Mouse (Mus musculus): ENCODE data around the gene Cox14.
A peak's percentile ranks its signal among the peaks of the same experiment; 100 is the strongest.
"Not testable (repeated sequence)": the region's sequence is repeated elsewhere in the genome, so short reads cannot be mapped to it uniquely, and the experiment has no call there.

Gene Cox14

DNA sequence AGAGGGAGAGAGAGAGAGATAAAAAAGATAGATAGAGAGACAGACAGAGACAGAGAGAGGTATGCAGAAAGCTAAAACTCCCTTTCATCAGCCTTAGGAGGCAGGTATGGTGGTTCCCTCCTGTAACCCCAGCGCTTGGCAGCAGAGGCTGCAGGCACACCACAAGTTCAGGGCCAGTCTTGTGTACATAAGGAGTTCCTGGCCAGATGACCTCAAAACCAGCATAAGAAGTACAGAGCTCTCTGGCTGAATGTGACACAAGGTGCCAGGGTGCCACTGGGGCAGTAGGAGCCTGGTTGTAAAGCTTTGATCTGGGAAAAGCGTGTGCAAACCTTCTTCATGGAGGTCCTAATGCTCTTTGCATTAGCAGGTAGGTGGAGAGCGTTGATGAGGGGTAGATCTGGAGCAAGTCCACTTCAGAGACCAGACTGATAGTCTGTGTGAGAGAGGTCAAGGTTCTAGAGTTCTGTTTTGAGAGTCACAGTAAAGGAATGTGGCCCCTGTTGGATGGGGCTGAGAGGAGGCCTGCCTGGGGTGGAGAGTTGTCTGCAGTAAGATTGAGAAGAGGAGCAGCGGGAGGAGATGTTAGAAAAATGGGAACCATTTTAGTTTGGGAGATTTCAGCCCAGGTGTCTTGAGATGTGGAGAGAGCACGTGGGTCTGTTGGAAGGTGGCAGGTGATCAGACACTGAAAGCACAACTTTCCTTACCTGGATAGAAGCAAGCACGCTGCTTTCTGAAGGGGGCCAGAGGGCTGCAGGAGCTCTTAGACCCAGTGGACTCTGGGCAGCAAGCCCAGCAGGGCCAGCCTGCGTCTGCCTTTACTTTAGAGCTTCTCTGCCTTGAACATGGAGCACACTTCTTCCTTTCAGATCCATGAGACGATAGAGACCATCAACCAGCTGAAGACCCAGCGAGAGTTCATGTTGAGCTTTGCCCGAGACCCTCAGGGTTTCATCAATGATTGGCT lies 14.9 kb upstream of the Cox14 start:
- DNase-seq = no peak

DNA sequence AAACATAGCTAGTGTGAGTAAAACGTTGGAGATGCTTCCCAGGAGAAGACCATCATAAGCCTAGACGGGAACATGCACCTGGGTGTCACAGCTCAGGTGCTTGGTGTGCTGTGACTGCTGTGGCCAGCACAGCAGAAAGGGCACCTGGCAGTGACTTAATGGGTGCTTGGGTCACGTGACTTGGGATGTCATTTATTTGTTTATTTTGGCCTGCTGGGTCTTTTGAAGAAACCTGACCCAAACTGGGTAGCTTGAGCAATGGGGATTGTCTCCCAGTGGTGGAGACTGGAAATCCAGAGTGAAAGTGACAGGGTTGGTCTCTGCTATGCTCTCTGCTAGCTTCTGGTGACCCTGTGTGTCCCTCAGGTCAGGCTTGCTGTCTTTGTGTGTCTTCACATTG lies 13.9 kb upstream of the Cox14 start:
- no peak for DNase-seq

DNA sequence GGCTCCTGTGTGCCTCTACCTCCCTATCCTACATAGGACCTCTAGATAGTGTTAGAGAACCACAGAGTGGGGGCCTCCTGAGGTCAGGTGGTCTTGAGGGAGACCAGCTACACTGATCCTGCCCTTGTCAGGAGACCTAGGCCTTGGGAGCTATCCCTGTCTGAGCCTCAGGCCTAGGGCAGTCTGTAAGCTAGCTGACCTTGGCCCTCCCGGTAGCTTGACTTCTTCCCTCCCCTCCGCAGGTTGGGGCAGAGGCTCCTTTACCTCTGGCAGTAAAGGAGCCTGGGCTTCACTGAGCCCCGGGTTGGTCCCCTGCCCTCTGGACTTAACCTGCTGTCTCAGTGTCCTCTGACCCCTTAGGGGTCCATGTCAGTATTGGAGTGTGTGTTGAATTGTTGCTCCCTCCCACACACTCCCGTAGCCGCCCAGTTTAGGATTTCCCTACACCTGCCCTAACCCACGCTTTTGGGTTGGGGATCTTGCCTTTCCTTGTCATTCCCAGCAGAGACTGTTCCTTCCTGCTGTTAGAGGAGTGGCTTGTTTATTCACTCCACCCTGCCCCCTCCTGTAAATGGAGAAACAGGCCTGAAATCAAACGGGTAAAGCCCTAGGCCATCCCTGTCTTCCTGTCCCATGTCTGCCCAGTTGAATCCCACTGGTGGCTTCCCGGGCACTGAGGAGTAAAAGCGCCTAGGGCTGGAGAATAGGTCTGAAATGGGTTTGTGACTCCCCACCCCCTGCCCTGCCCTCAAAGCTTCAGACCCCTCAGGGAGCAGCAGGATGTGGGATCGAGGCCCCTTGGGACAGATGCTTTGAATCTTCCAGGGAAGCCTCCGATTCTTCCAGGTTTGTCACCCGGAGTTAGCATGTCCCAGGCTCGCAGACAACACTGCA lies 12.5 kb upstream of the Cox14 start:
- no peak for DNase-seq

DNA sequence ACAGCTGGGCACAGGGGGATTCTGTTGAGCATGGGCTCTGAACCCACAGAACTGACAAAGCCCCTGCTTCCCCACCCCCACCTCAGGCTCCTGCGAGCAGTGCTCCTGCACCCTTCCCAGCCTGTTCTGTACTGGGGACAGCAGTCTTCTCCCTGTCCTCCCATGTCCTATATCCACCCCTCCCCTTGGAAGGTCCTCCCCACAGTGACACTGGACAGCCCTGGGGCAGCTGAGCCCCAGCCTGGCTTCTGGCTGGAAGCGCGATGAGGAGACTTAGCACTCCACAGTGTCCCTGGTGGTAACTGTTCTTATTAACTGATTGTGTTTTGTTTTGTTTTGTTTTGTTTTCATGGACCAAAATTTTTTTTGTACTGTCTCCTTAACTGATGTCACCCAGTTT lies 11.8 kb upstream of the Cox14 start:
- DNase-seq = no peak

DNA sequence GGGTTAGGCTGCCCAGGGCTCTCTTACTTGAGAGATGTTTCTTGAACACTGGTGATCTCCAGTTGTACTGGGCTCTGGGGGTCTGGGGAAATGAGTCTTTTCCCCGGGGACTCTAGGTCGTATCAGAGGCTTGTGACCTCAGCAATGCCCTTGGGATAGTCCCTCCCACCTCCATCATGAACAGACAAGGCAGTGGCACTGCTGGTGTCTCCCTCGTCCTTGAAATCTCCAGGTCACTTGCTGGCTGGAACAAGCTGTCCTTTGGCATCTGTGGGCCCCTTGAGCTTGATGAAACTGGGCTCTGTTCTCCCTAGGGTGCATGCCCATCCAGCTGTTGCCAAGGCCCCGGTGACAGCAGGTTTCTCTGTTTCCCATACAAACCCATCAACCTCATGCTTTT lies 11.2 kb upstream of the Cox14 start:
- no peak for DNase-seq

DNA sequence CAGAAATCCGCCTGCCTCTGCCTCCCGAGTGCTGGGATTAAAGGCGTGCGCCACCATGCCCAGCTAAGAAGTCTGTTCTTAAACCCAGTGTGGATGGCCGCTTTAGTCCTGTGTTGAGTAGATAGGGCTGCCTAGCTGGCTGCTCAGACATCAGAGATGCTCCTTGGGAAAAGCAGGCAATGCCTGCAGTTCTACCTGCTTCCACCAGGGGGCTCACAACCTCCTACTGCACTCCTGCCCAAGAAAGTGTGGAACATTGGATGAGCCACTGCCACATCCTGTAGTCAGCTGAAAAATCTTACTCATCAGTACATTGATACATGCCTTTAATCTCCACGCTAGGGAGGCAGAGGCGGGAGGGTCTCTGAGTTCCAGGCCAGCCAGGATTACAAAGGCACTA lies 10.6 kb upstream of the Cox14 start:
- DNase-seq = peak; percentile 90 to 93

DNA sequence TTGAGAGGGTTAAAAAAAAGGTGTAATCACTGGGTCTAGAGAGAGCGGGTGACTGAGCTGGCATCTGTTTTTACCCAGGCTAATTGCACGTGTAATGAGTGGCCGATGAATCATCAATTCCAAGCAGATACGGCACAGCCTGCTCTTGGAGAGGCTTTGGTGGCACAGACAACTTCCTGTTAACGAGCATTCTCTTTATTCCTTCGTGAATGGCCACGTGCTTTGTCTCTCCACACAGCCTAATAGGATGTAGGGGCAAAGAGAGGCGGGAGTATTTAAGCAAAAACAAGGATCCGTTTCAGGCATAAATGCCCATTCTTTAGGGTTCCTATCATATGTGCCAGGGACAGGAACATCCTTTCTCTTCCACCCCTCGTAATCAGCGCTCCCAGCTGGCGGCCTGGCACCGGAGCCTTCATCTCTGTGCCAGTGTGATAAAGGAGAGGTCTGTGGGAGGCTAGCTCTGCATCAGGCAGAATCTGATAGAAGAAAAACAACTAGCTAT lies 10.0 kb upstream of the Cox14 start:
- peak; percentile 60 to 62 for DNase-seq

DNA sequence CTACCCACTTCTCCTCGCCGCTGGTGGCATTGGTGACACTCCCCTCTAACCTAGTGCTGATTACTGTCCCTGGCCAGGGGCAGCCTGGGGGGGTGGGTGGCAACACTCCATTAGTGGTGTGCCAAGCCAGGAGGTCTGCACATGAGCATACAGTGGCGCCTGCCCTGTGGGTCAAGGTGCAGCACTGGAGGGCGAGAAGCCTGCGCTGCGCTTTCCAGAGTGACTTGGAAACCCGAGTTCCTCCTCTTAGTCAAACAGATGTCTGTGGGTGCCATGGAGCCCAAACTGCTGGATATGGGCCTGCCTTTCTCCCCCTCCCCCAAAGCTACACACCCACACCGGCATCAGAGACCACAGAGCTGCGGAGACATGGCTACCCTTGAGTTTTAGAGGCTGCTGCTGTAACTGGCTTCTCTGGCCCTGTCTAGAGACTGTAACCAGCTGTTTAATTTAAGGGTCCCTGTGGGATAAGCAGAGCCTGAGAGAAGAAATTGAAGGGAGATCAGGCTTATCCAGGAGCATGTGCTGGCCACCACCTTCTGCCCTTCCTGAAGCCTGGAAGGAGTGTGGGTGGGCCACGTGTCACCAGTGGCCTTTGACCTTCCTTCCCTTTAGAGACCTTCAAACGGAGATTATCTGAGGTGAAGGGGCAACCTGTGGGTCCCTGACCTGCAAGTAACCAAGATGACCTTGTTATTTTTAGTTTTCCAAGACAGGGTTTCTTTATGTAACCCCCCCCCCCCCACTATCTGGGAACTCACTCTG lies 9.3 kb upstream of the Cox14 start:
- DNase-seq = no peak

DNA sequence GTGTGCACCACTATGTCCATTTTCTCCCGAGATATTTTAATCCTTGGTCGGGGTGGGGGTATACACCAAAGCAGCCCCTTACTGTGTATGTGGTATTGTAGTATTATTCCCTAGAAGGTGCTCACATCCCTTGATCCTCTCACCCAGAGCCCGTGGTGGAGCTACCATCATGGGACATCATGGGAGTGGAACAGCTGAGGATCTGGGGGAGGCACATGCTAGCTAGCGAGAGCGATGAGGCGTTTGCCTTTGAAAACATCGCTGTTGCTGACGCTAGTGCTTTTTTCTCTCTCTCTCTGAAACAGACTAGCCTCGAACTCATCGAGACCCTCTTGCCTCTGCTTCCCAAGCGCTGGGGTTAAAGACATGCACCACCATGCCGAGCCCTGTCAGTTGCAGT lies 8.6 kb upstream of the Cox14 start:
- no peak for DNase-seq

DNA sequence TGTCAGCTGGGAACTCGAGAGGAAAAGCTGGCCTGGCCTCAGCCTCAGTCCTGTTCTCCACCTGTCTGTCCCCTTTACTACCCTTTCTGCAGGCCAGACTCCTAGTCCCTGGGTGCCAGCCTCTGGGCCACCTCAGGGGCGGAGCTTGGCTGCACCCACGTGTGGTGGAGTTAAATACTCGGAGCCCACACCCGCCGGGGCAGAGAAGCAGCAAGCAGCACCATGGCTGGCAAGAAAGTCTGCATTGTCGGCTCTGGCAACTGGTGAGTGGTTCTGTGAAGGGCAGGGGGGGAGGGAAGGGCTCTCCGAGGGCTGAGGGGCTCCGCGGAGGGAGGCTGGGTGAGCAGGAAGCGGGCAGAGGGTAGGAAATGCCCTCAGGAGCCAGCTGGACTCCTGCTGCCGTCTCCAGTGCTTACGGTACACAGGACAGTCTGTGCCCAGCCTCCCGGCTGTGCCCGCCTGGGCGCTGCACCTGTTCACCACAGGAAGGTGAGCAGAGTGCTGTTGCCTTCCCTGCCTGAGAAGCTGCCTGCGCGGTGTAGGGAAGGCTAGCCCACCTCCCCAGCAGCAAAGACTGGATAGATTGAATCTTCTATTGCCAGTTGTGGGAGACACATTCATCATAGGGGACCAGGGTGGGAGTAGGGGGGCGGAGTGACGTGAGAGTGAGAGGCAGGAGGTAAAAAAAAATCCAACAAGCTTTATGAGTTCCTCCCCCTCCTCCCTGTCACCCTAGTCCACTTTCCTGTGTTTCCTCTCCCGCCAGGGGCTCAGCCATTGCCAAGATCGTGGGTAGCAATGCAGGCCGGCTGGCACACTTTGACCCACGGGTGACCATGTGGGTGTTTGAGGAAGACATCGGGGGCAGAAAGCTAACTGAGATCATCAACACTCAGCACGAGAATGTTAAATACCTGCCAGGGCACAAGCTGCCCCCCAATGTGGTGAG lies 7.8 kb upstream of the Cox14 start, which contains the start of gene Gpd1:
TSS of gene Gpd1 (plus strand) at position 130 of the 949 bp plus-strand sequence.
- peak; percentile 87 to 90 for DNase-seq

DNA sequence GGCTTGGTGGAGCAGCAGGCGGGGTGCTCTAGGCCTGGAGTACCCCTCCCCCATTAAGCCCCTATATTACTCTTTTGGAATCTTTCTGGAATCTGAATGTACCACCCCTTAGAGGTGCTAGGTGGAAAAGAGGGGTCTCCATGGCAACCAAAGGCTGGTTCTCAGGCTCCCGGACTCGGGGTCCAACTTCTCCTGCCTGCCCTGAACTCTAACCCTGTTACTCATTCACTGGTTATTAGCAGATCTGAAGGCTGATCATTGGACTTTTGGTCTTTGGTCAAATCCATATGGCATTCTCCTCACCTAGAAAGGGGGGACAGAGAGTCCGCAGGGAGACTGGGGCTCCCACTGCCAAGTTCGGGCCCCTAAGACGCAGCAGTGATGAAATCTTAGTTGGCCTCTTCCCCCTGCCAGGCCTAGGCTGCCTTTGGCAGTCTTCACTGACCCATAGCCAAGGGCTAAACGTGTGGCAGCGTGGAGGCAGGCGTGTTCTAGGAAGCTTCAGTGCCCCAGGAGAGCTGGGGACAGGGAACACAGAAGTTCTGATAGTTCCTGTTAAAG lies 6.9 kb upstream of the Cox14 start:
- peak; percentile 64 to 65 for DNase-seq

DNA sequence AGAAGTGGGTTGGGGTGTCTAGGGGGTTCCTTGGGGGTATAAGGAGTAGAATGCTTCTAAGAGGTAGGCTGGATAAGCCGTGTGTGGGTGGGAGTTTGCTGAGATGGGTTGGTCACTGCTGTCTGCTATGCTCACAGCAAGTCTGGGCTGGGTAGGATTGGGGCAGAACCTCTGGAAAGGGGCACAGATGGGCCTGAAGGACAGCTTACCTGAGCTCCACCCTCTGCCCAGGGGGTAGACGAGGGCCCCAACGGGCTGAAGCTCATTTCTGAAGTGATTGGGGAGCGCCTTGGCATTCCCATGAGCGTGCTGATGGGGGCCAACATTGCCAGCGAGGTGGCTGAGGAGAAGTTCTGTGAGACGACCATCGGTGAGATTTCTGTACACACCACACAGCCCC lies 5.6 kb upstream of the Cox14 start:
- DNase-seq = no peak

DNA sequence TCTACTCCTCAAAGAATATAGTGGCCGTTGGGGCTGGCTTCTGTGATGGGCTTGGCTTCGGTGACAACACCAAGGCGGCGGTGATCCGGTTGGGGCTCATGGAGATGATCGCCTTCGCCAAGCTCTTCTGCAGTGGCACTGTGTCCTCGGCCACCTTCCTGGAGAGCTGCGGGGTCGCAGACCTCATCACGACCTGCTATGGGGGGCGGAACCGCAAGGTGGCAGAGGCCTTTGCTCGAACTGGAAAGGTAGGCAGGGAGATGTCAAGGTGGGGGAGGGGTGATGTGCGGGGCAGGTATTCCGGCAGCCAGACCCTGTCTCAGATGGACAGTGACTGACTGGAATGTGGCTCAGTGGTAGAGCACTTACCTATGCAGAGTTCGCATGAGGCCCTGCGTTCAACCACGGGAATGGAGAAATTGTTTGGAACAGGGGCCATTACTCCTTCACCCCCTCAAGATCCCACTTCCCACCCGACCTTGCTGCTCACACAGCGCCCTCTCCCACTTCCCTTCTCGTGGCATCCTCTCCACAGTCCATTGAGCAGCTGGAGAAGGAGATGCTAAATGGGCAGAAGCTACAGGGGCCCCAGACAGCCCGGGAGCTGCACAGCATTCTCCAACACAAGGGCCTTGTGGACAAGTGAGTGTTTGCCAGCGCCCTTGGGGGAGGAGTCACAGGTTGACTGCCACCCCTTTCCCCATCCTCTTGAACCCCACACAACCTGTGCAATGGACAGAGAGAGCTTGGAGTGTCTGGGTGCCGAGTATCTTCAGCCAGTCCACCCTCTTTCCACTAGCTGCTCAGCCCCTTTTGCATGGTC lies 3.3 kb upstream of the Cox14 start:
- DNase-seq = no peak

DNA sequence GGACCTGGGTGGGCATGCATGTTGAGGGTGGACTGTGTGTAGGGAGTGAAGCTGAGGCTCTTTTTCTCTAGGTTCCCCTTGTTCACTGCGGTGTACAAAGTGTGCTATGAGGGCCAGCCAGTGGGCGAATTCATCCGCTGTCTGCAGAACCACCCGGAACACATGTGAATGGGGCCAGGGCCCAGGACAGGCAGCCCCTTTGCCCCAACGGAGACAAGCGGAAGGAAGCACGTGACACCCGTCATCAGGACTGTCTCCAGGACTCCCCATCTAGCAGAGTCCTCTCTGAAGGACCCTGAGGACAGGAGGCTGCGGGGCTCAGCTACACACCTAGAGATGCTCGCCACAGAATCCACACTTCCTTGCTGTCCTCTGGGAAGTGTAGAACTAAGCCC lies 2.3 kb upstream of the Cox14 start:
- no peak for DNase-seq

DNA sequence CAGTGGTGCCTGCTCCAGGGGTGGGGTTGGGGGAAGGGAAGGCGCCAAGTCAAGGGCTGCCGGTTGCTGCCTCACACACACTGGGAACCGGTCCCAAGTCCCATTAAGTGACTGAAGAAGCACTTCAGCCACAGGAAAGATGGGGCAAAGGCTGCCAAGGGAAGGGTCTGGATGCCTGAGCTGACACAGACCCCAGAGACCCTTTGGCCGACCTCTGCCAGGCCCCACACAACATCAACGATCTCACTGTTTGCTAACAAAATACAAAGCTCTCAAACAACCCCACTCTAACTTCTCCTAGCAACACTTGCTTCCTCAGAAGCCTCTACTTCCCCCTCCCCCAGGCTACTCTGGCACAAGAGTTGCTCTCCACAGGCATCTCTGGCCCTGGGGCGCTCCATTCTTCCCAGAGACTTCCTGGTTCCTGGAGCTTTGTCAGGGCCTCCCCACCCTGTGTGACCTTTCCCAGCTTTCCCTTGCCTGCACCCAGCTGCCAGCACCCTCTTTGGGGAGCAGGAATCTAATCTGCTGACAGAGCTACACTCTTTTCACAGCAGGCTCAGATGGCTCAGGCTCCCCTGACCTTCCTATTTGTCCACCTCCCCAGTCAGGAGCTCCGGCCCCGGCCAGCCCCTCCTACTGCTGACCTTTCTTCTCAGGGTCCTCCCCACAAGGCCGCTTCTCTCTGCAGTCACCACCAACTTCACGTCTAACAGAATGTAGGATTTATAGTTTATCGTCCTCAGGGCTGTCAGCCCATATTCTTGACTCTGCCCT lies 1.7 kb upstream of the Cox14 start:
- DNase-seq = peak in 1 of 2 experiments; percentile 55

DNA sequence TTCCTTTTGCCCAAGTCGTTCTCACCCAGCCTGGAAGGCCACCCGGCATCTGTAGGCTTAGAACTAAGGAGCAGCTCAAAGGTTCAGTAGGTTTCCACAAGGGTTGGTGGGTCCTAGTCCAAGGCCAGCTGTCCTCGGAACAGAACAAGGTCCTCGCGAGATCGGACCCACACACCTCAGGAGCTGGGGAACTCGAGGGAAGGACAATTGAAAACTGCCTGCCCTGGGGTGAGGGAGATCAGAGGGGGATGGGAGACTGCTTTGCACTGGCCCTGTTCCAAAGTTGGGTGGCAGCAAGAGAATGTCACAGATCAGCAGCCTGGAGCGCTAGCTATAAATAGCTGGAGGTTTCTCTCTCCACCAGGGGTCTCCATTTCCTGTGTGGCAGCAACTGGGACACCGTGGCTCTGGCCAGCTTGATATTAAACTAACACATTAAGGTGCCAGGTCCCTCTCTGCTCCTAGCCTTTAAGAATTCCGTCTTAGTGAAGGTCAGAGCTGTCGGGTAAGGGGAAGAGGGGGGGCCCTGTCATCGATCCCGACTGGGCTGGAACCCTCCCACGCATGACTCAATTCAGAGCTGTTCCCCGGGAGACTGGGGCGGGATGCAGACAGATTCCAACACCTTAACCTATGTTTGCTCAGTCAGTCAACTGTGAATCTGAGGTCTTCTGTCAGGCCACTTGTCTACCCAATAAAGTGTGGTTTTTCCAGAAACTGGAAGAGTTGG lies 961 bp upstream of the Cox14 start:
- peak; percentile 64 to 71 for DNase-seq

DNA sequence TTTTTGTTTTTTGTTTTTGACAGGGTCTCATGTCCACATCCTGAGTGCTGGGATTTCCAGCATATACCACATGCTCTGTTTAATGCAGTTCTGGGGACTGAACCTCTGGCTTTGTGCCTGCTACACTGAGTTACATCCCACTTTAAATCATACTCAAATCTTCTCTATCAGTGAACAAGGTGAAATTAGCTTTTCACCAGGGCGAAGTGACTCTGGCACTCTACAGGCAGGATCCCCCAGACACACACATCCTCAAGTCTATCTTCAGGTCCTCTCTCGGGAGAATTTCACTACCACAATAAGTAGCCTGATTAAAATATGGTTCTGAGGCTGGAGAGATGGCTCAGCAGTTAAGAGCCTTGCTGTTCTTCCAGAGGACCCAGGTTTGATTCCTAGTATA lies 1.1 kb downstream of the Cox14 start:
- DNase-seq = no peak

DNA sequence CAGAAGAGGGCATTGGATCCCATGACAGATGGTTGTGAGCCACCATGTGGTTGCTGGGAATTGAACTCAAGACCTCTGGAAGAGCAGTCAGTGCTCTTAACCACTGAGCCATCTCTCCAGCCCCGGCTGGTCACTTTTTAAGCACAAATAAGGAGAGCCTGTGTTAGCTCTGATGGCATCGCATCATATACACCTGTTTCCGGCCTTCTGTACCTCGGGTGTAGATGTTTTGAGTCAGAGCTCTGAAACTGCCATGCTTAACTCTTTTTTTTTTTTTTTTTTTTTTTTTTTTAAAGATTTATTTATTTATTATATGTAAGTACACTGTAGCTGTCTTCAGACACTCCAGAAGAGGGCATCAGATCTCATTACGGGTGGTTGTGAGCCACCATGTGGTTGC lies 1.6 kb downstream of the Cox14 start:
- DNase-seq = not testable (repeated sequence)

DNA sequence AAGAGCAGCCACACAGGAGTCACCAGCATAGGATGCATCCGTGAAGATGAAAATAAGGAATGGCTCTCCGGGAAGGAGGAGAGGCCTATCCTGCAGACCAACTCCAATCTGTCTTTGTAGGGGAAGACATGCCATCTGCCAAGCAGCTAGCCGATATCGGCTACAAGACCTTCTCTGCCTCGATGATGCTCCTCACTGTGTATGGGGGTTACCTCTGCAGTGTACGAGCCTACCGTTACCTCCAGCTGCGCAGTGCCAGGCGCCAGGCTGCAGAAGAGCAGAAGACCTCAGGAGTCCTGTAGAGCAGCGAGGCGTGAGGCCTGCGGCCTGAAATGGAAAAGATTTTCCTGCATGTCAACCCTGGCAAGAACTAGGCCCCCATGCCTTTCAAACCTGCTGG lies 2.1 kb downstream of the Cox14 start:
- no peak for DNase-seq

Data from cerebellum, adult 18-20 months (tissue).